Mouse (Mus musculus) small intestine, adult 2 months (tissue): ENCODE data around the gene Cpne9. TPM values are rescaled to one million over a fixed set of nuclear protein-coding genes. Genes with fewer than 3 reads are reported as not detected.

Experiments used
- H3K27ac ChIP-seq: fragments of 200-500 bp; 2 replicates; pipeline ENCODE4 v1.5.1; 2012; ENCODE audit warnings: low read depth, low read length, control low read depth, inconsistent platforms; ENCODE audit not compliant: insufficient read depth
- H3K27me3 ChIP-seq: fragments of 200-500 bp; 2 replicates; pipeline ENCODE4 v1.6.1; 2012; ENCODE audit warnings: mild to moderate bottlenecking, moderate library complexity, low read length, inconsistent platforms; ENCODE audit not compliant: control insufficient read depth, insufficient read depth
- H3K36me3 ChIP-seq: fragments of 200-500 bp; 2 replicates; pipeline ENCODE4 v1.6.1; 2012; ENCODE audit warnings: mild to moderate bottlenecking, low read length, control low read depth, inconsistent platforms; ENCODE audit not compliant: control insufficient read depth, insufficient read depth
- H3K4me1 ChIP-seq: fragments of 200-500 bp; 2 replicates; pipeline ENCODE4 v1.6.1; 2012; ENCODE audit warnings: low read length, inconsistent platforms, mixed read lengths; ENCODE audit not compliant: control insufficient read depth, insufficient read depth, insufficient read length
- H3K4me3 ChIP-seq: fragments of 200-500 bp; 2 replicates; pipeline ENCODE4 v1.5.1; 2012; ENCODE audit warnings: low read depth, mild to moderate bottlenecking, control low read depth, inconsistent platforms, low read length, moderate library complexity
- CTCF ChIP-seq: fragments of 200-500 bp; IDR thresholded peaks from 2 replicates; pipeline ENCODE4 v1.5.1; 2012; ENCODE audit warnings: low read depth, mild to moderate bottlenecking, control low read depth, inconsistent platforms, low read length, moderate library complexity, mixed read lengths; ENCODE audit not compliant: insufficient replicate concordance, insufficient read length; ENCODE audit errors: extremely low read depth
- POLR2A ChIP-seq: fragments of 200-500 bp; IDR thresholded peaks from 2 replicates; pipeline ENCODE4 v1.6.1; 2012; ENCODE audit warnings: low read depth, mild to moderate bottlenecking, control low read depth, inconsistent platforms, low read length, moderate library complexity
- WGBS: fragments of 180-500 bp; shearing (Covaris S2); methylation state at CpG from one replicate; pipeline ENCODE4 v1.1.7; 2018; 5-methylcytosine and 5-hydroxymethylcytosine counted together
- polyA plus RNA-seq: library from polyadenylated mRNA; depleted of rRNA; stranded (reverse); fragments of >200 nt; gene quantifications from 2 replicates; pipeline ENCODE4 v1.2.3, GENCODE M21; 2012

Gene Cpne9
- polyA plus RNA-seq, 1 experiment, result not detected

DNA sequence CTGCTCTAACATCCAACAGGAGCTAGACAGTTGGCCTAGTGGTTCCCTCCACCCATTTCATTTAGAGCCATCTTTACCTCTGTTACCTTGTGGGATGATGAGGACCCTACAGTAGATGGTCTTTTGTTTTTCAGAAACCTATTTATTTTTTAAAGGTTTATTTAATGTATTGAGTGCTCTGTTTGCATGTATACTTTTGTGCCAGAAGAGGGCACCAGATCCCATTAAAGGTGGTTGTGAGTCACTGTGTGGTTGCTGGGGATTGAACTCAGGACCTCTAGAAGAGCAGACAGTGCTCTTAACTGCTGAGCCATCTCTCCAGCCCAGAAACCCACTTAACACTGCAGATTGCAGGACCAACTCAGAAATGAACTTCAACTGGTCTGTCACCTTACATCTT is 30.2 kb upstream of the Cpne9 start:
- no peaks in the 10 kb centered on the region for H3K27me3 ChIP-seq
- no peak for TF ChIP-seq POLR2A
- no peak for TF ChIP-seq CTCF
- no peaks in the 10 kb centered on the region for H3K4me1 ChIP-seq
- H3K4me3 ChIP-seq, result no peak overlapping the region
- H3K27ac ChIP-seq, result no peak overlapping the region
- peaks cover 48% of the 10 kb centered on the region for H3K36me3 ChIP-seq

DNA sequence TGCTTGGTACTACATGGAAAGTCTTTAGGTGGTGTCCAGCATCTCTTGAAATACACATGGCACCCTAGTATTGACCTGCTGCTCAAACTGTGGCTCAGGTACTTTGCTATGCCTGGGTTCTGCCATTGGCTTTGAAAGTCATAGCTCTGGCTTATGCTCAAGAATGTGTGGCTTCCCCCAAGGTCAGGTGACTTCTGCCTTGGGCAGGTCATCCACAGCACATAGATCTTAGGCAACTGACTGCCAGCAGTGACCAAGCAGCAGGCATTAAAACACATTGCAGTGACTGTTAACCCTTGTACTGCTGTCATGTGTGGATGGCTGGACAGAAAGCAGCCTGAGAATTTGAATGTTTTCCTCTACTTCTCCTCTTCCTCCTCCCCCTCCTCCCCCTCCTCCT is 27.2 kb upstream of the Cpne9 start:
- Histone ChIP-seq H3K27me3 (no peaks in the 10 kb centered on the region), H3K36me3 (peaks cover 65% of the 10 kb centered on the region), H3K4me1 (no peaks in the 10 kb centered on the region), H3K27ac (no peak overlapping the region), H3K4me3 (no peak overlapping the region)
- no peak for TF ChIP-seq POLR2A
- TF ChIP-seq CTCF, result no peak

DNA sequence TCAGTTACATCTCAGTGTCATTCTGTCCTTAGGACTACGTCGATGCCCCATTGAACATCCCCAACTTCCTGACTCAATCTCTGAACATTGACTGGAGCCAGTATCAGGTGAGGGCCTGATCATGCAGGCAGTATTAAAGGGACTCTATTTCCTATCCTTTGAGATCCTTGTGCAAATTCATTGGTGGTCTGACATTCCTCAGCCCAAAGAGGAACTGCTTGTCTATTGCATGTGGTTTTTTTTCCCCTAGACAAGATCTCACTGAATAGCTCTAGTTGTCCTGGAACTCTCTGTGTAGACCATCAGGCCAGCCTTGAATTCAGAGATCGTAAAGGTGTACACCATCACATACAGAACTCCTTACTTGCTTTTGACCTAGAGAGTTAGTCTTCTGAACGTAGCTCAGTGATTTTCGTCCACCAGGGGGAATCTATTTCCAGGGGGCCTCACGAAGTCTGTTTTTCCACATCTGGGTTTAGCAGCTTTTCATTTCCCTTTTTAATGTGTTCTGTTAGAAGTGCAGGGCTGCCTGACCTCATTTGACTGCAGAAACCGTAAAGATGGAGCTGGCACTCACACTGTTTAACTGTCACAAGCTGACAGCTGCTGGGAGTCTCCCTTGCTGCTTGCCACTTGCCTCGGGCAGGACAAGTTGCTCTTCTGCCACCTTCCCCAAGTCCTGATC is 20.8 kb upstream of the Cpne9 start:
- H3K4me1 ChIP-seq, result no peaks in the 10 kb centered on the region
- no peaks in the 10 kb centered on the region for H3K27me3 ChIP-seq
- no peak for TF ChIP-seq CTCF
- no peak for TF ChIP-seq POLR2A
- H3K4me3 ChIP-seq, result no peak overlapping the region
- peaks cover 71% of the 10 kb centered on the region for H3K36me3 ChIP-seq
- H3K27ac ChIP-seq, result no peak overlapping the region
- 86% methylated on average over 8 of the region's 8 CpGs for WGBS

DNA sequence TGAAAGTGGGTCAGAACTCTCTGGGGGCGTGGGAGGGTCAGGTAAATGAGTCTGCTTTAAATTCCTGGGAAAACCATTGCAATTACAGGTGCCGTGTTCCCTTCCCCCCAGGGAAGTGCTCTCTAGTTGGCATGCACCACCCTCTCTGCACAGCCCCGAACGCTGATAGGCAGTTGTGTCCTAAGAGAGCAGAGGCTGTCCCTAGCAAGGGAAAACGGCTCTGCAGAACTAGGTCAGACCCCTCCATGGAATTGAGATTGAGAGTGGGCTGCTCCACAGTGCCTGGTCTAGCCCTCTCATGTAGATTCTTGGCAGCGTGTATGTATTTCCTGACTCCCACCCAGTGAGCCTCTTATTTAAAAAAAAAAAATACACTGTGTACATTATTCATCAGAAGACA is 18.6 kb upstream of the Cpne9 start:
- no peak overlapping the region for H3K27ac ChIP-seq
- no peaks in the 10 kb centered on the region for H3K4me1 ChIP-seq
- WGBS, result 90% methylated on average over 6 of the region's 6 CpGs
- no peak overlapping the region for H3K4me3 ChIP-seq
- TF ChIP-seq CTCF (no peak), POLR2A (no peak)
- H3K36me3 ChIP-seq, result peaks cover 76% of the 10 kb centered on the region
- no peaks in the 10 kb centered on the region for H3K27me3 ChIP-seq

GRCm38 (mm10) chr6:113264429-113264828 is 17.7 kb upstream of the Cpne9 start:
- 86% methylated on average over 8 of the region's 8 CpGs for WGBS
- TF ChIP-seq CTCF (no peak), POLR2A (no peak)
- no peak overlapping the region for H3K4me3 ChIP-seq
- no peaks in the 10 kb centered on the region for H3K27me3 ChIP-seq
- H3K27ac ChIP-seq, result no peak overlapping the region
- H3K36me3 ChIP-seq, result peaks cover 76% of the 10 kb centered on the region
- no peaks in the 10 kb centered on the region for H3K4me1 ChIP-seq

DNA sequence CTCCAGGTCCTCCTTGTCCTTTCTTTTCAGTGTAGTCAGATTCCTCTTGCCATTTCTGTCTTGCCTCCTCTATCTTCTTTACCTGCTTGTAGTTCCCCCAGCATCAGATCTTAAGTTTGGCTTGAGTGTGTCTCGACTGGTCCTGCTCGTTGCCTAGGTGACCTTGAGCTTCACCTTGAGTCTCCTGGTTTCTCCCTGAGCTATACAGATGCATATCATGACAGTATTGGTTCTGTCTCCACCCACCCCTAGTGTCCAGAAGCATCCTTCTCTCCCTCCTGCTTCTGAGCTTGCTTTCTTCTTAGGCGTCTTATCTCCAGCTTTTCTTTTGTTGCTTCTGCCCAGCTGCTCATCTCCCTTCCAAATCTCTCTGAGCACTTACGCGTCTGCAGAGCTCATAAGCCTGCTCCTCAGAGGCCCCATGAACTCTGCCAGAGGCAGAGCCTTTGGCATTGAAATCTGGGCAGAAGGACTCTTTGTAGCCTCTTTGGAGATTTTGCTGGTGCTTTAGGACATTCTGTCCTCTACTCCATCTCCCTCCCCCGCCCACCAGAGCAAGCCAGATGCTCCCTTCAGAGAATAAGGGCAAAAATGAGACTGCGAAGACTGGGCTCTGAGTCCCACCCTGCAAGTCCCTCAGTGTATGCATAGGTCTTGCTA is 15.0 kb upstream of the Cpne9 start:
- Histone ChIP-seq H3K27me3 (no peaks in the 10 kb centered on the region), H3K27ac (no peak overlapping the region), H3K4me3 (no peak overlapping the region), H3K4me1 (no peaks in the 10 kb centered on the region), H3K36me3 (peaks cover 73% of the 10 kb centered on the region)
- TF ChIP-seq POLR2A, result no peak
- TF ChIP-seq CTCF, result no peak
- 88% methylated on average over 7 of the region's 7 CpGs for WGBS

- Histone ChIP-seq H3K36me3 (peaks cover 74% of the 10 kb centered on the region), H3K4me3 (no peak overlapping the region), H3K4me1 (no peaks in the 10 kb centered on the region), H3K27me3 (no peaks in the 10 kb centered on the region), H3K27ac (no peak overlapping the region)
- TF ChIP-seq CTCF, result no peak
- no peak for TF ChIP-seq POLR2A
- 100% methylated on average over 1 of the region's 1 CpGs for WGBS
These were observed 14.1 kb upstream of the Cpne9 start for GRCm38 (mm10) chr6:113267988-113268387.
